Mouse (Mus musculus): ENCODE measurements at regions not wholly inside any gene's neighbourhood (a gene's known extent, or its start where the extent isn't known, plus 50 kb on each side); places are given as distances from the start of the nearest gene placed in this dataset.
A peak's percentile ranks its signal among the peaks of the same experiment; 100 is the strongest.
"Not testable (repeated sequence)": the region's sequence is repeated elsewhere in the genome, so short reads cannot be mapped to it uniquely, and the experiment has no call there.

DNA sequence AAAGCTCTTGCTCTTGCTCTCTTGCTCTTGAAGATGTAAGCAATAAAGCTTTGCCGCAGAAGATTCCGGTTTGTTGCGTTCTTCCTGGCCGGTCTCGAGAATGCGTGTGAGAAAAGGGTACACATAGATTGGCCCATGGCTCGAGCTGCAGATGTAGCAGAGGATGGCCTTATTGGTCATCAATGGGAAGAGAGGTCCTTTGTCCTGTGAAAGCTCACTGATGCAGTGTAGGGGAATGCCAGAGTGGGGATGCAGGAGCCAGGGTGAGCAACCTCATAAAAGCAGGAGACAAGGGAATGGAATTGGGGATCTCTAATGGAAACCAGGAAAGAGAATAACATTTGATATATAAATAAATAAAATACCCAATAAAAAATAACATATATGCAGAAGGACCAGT, 63.7 kb upstream of the Prl2c3 start:
- WGBS, result 87% methylated on average over 7 of the region's 7 CpGs
- not testable (repeated sequence) for H3K36me3 ChIP-seq; H3K27ac ChIP-seq; H3K27me3 ChIP-seq; H3K4me1 ChIP-seq; H3K9ac ChIP-seq; H3K4me2 ChIP-seq (replicated peaks); H3K4me3 ChIP-seq
- ATAC-seq (ENCODE audit: low FRiP score), result 0 out of 2 replicates have a peak, but pooled peaks have one; percentile 11
- H3K9me3 ChIP-seq (replicated peaks), result peaks cover 43% of the 10 kb centered on the region

DNA sequence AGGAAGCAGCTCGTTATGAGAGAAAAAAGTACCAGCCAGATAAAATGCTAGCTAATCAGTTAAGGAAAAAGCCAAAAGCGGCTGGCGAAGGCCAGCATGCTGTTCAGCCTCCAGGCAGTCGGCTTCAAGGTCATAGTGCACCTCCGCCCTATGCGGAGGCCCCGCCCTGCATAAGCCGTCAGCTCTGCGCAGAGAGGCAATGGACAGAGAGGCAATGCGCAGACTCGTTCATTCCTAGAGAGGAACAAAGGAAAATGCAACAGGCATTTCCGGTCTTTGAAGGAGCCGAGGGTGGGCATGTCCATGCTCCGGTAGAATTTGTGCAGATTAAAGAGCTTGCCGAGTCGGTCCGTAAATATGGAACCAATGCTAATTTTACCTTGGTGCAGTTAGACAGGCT, 61.1 kb upstream of the Prl2c3 start:
- WGBS, result 95% methylated on average over 16 of the region's 17 CpGs

DNA sequence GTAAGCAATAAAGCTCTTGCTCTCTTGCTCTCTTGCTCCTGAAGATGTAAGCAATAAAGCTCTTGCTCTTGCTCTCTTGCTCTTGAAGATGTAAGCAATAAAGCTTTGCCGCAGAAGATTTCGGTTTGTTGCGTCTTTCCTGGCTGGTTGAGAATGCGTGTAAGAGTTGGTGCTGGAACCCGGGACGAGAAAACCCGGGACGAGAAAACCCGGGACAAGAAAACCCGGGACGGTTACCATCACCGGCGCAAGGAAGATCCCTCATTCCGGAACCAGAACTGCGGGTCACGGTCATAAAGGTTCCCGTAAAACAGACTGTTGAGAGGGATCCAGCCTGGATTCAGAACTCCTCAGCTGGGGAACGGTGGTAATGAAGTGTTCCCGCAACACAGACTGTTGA, 60.1 kb upstream of the Prl2c3 start:
- H3K9me3 ChIP-seq (replicated peaks), result peaks cover 49% of the 10 kb centered on the region
- H3K9ac ChIP-seq; H3K27me3 ChIP-seq; ATAC-seq (ENCODE audit: low FRiP score); H3K4me3 ChIP-seq; H3K27ac ChIP-seq; H3K36me3 ChIP-seq; H3K4me1 ChIP-seq; H3K4me2 ChIP-seq (replicated peaks): not testable (repeated sequence)
- 96% methylated on average over 19 of the region's 19 CpGs for WGBS

More for the DNA sequence above, 61.1 kb upstream of the Prl2c3 start:
- ATAC-seq (ENCODE audit: low FRiP score); H3K9ac ChIP-seq; H3K4me2 ChIP-seq (replicated peaks); H3K4me3 ChIP-seq; H3K27me3 ChIP-seq; H3K4me1 ChIP-seq; H3K36me3 ChIP-seq; H3K27ac ChIP-seq: not testable (repeated sequence)
- peaks cover 52% of the 10 kb centered on the region for H3K9me3 ChIP-seq (replicated peaks)
